Mouse (Mus musculus) gastrocnemius, adult 8-10 months (tissue): Measurements from ENCODE around the gene Rasgrf1. TPM values are rescaled to one million over a fixed set of nuclear protein-coding genes. Genes with fewer than 3 reads are reported as not detected.

ENCODE experiments used
- DNase-seq, 2 experiments: peaks; one replicate each; pipeline ENCODE4 v3.0.0; 2022; ENCODE audit warnings: low spot score in 2 of 2
- total RNA-seq, 4 experiments: library from RNA; stranded (reverse); gene quantifications; 2 replicates each; pipeline ENCODE4 v1.2.4; 2022

Rasgrf1 gene
- total RNA-seq, 4 experiments from 2014 or later: 0.07 to 0.19 (median 0.11) TPM; not detected in 1

DNA sequence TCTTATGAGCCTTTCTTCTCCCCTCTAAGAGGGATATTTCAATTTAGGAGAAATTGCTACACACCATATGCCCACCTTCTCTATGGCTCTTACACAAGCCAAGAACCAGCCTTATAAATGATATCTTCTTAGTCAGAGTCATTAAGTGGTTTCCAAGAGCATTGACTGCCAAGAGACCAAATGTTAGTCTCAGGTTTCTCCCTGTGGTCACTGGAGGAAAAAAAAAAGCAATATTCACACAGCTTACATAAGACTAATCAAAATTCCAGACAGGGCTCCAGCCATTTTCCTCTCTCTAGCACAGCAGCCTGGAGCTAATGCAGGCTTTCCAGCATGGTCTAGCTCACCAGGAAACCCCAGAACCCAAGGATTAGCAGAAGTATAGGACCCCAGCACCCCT lies 3.1 kb upstream of the Rasgrf1 start:
- no peak for DNase-seq

DNA sequence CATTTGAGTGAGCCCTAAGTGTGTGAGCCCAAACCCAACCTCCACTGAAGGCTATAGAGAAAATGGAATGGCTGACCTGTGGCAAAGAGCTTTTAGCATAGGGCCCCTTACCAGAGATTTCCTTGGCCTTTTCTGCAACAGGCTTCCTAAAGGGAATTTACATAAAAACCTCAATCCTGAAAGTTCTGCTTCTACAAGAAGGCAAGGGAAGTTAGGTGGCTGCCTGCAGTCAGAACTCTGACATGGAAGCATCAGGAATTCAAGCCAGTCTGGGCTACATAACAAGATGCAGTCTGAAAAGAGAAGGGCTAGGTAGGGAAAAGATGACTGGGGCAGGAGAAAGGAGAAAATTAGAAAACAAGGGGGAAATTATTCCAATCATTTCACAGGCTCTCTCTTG lies 1.8 kb upstream of the Rasgrf1 start:
- no peak for DNase-seq

DNA sequence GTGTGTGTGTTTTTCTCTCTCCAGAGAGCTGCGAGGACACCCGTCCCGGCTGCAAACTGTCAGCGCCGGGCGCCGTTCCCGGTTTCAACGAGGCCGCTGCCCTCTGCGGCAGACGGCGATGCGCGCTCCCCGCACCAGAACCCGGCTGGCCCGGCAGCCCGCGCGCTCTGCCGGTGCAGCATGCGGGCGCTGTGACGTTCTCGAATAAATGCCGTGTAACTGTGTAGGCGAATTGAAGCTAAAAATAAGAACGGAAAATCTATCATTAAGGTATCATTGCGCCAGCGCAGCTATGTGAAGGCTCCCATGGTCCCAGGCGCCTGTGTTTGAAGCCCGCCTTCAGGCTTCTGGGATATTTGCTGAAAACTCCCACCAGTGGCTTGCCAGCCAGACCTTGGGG lies 1.1 kb upstream of the Rasgrf1 start:
- no peak for DNase-seq

DNA sequence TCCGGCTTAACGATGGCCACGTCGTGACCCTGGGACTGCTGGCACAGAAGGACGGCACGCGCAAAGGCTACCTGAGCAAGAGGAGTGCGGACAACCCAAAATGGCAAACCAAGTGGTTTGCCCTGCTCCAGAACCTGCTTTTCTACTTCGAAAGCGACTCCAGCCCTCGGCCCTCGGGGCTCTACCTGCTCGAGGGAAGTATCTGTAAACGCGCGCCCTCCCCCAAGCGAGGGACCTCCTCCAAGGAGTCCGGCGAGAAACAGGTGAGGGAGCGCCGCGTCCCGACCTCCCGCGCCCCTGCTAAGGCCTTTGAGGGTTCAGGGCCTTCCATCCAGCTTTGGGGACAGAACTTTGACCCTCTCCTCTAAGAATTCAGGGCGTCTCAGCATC lies 298 bp downstream of the Rasgrf1 start:
- no peak for DNase-seq

DNA sequence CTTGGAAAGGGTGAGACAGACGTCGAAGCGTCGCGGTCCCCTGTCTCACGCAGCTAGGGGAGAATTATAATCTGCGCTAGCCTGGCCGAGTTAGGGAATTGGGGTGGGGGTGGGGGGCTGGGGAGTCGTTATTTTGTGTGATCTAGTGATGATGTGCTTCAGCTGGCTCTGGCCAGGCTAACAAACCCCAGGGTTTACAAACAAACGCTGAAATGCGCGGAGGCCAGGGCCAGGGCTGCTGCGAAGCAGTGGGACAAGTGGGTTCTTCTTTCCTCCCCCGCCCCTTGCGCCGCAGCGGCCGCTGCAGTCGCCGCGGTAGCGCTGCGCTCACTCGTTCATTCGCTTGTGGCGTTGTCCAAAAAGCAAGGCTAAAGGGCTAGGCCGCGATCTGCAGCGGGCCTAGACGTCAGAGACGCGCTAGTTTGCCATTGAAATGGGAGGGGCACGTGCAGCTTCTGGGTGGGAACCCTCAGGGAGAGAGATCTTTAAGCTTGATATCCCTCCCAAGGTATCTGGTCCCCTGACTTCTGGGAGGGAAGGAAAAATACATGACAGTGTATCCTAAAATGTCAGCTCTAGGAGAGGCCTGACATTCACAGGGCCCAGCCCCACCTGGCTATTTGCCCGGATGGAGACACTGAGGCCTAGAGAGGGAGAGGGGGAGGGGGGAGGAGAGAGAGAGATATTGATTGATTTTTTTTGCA lies 1.2 kb downstream of the Rasgrf1 start:
- no peak for DNase-seq

DNA sequence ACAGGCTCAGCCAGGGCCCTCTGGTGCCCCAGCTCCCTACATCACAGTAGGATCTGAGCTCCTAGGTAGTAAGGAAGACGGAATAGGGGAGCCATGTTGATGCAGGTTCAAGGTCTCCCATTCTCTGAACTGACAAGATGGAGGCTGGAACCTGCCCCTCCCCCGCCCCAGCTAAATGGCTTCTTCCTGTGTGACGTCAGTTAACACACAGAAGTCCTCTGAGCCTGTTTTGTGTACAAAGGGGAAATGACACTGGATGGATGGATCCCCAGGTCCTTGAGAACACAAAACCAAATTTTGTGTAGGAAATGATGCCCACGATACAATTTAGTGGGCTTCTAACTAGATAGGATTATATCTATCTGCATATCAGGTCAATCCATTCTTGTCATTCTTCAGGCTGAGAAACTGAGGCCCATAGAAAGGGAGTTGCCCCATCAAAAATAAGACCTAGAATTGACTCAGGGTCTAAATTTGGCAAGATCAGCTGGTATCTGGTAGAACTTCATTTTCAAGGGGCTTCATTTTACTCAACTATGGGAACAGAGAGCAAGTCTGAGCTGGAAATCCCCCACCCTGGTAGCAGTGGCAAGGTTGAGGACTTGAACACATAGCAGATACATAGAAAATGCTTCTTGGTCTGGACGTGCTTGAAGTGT lies 2.3 kb downstream of the Rasgrf1 start:
- no peak for DNase-seq

DNA sequence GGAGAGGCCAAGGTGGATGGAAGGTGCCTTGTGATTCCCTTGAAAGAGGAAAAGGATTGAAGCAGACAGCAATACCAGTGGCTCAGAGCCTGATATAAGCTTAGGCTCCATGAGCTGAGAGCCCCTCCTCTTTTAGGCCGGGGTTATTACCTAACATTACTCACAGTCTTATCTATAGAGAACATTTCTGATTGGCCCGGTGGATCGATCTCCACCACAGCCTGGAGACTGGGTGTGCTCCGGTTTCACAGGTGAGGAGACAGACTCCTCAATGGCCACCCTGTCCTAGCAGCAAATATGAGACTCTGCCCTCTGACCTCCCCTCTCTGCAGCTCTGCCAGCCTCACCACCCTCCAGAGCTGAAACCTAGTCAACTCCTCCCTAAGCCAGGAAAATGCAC lies 3.4 kb downstream of the Rasgrf1 start:
- DNase-seq: no peak

DNA sequence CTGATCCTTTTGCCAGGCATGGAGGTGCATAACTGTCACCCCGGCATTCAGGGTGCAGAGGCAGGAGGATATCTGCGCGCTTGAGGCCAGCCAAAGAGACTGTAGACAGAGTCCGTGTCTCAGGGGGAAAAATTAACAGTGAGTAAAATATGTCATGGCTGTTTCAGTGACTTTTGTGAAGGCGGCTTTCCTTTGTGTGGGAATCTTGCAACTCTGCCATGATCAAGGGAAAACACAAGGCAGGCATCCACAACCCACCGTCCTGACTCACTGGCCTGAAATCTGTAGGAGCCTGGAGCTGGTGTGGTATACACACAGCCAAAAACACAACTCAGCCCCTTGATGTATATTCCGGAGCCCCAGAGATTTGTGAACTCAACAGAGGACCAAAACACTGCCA lies 6.8 kb downstream of the Rasgrf1 start:
- DNase-seq: no peak

DNA sequence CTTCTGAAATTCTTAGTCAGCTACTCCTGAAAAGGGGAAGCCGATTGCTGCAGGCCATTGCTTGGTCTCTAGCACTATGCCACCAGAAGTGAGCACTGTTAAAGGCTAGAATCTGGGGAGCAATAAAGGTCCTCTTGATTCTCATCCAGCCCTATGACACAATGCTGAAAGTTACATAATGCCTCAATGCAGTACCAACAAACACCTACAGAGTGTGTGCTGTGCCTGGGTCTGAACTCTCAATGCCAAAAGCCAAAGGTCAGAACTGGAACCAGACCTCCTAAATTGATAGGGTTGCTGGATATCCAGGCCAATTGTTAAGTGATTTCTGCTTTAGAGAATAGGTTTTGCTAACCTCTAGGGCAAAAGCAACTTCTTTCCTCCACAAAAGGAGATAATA lies 7.7 kb downstream of the Rasgrf1 start:
- no peak for DNase-seq

DNA sequence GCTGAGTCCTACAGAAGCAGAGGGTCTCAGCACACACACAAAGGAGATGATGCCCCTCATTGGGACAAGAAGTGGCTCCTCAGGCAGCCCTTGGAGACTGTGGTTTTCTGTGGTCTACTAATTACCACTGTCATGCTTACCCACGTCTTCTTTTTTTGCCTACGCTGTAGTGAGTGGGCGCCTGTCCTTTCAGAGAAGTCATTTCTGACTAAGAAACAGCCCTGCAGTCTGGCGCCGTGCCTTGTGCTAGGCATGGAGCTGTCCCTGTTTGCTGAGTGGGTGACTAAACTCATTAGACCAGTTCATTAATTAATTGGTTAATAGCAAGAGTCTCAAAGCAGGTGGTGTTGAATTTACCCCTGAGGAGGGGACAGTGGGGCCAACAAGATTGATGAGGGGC lies 9.1 kb downstream of the Rasgrf1 start:
- no peak for DNase-seq

DNA sequence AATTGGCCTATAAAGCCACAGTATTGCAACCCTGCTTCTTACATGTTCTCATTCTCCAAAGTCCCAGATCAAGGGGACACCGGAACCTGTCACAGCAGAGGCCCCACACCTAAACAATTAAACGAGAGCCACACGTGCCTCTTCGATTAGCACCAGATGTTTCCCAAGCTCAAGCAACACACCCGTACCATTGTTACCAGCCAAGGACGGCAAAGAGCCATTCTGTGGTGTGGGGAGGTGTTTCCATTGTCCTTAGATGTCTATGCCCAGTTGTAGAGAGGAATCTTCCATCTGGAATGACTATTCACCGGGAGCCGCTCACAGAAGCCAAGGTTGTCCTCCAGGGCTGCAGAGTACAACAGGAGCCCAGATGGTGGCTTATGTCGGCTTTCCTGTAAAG lies 11.4 kb downstream of the Rasgrf1 start:
- no peak for DNase-seq

DNA sequence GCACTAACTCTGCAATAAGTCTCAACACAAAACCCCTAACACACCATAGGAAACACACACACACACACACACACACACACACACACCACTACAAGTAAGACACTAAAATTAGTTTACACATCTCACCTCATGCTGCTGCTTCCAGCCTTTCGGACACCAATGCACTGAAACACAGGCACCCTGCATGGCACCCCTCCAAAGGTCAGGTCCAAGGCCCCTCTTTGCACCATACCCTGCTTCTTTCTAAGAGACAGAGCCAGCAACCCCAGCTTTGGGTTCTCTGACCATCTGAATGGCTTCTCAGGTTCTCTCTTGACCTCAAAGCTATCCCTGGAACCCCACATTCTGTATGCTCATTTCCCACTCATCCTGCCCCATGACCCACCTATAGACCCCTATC lies 13.0 kb downstream of the Rasgrf1 start:
- DNase-seq: no peak

DNA sequence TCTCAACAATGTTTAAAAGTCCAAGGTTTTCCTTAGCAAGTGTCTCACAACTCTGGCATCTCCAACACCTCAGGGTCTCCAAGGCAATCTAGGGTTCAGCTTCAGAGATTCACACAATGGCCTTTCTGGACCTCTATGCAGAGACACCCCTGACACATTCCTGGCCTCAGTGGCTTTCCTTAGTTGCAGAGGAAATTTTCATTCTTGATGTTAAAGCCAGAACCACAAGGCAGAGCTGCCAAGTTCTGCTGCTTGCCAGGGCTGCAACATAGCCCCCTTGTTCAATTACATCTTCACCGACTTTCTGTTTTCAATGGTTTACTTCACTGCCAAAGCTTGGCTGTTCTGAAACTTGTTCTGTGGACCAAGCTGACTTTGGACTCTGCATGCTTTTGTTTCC lies 15.1 kb downstream of the Rasgrf1 start:
- no peak for DNase-seq

DNA sequence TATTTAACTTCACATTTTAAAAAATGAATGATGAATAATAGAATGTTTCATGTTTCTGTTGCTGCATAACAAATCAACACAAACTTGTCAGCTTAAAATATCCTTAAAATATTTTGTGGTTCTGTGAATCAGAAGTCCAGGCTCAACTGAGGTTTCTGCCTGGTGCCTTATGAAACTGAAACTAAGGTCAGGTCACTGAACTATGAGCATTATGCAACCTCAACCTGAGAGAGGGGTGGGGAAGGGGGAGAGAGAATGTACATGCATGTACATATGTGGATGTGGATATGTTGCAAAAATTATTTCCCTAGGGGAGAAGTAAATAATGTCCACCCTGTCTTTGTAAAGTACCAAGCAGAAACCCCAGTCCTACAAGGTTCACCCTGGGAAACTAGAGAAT lies 18.8 kb downstream of the Rasgrf1 start:
- DNase-seq: no peak

DNA sequence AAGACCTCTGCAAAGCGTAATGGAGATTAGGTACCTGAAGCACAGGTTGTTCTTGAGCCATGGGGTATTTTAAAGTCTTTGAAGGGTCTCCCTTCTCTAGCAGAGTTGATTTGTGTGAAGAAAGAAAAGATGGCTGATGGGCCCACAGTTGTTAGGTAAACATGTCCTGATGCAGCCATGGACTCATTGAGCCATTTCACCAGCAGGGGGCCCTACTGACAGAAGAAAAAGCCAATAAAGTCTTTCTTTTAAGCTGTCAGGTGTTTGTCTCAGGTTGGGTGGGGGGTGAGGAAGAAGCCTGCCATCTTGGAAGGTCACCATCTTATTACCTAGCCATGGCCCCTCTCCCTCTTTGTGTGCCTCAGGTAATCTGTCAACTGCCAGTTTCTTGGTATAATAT lies 30.7 kb downstream of the Rasgrf1 start:
- DNase-seq: no peak

DNA sequence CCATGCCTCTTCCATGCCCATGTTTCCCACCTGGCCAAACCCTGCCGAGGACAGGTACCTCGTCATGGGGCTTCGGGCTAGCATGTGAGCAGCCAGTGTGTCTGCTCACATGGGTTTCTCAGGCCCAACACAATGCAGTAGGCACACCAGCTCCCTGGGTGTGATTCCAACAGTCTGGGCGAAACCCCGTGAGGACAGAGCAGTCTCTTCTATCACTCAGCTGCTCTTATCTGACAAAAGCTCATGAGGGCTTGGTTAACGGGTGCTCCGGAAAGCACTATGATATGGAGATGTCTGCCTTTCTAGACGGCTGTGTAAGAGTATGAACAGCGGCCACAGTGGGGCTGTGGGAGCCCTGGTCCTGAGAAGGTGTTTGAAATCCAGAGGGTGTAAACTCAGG lies 37.1 kb downstream of the Rasgrf1 start:
- no peak for DNase-seq

DNA sequence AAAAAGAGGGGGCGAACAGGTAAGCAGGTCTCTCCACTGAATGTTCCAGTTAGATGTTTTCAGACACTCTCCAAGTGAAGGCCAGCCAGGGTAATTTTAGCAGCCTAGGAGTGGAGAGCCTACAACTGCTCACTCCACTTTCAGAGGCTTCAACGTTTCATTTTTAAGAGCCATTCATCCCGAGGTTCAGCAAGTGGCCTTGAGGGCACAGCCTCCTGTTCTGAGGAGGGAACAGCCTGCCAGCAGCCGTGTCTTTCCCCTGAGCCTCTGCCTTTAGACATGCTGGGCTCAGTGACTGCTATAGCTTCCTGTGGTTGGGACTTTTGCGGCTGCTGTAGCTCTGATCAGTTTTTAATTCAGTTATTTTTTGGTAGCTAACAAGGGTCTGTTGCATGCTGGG lies 38.9 kb downstream of the Rasgrf1 start:
- DNase-seq: no peak

DNA sequence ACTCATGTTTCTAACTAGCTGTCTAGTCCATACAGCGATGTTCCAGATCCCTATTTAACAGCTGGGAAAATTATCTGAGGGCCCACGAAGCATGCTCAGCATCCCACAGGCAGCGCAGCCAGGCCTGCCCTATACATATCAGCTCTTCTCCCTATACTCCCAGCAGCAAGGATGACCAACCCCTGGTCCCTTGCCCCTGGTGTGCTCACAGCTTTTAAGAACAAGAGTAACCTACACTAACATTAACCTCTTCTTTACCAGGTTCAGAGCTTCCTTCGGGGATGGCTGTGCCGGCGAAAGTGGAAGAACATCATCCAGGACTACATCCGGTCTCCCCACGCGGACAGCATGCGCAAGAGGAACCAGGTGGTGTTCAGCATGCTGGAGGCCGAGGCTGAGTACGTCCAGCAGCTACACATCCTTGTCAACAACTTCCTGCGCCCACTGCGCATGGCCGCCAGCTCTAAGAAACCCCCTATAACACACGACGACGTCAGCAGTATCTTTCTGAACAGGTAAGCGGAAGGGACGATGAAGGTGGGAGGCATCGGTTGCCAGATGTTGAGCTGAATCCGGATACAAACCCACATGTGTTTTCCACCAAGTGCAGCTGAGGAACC lies 44.0 kb downstream of the Rasgrf1 start:
- DNase-seq: no peak

DNA sequence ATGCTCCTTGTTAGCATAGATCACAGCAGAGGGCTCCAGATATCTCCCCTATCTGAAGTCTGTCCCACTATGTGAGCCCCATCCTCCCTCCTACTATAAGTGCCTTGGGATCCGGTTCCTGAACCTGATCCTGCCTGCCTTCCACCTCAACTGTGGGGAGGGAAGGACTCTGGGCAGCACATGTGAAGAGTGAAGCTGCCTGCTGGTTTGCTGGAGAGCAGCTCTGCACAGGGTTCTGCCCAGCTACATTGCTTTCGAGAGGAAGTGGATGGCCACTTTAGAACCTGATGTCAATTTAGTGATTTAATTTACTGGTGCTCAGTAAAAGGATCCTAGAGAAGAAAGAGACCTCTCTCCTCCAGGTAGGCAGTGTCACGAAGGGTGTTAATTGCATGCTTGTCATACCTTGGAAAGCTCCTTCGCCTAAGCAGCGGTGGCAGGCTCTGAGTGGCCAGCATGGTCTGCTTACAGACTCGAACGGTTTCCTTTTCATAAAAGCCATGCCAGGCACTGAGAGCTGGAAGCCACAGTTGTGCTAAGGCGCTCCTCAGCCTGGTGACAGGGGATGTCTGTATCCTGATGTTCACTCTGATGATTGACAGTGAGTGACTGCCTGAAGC lies 45.3 kb downstream of the Rasgrf1 start:
- no peak for DNase-seq

DNA sequence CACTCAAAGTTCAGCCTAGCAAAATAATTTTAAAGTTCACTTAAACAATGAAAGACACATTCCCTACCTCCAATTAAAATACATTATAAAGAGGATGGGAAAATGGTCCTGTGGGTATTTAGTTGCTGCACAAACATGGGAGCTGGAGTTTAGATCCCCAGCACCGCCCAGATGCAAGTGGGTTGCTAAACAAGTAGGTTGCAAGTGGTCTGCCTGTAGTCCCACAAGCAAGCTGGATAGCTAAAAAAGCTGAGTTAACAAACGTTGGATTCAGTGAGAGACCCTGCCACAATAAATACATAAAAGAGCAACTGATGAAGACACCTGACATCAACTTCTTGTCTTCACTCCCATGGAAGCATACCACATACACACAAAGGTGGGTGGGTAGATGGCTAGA lies 49.3 kb downstream of the Rasgrf1 start:
- no peak for DNase-seq

DNA sequence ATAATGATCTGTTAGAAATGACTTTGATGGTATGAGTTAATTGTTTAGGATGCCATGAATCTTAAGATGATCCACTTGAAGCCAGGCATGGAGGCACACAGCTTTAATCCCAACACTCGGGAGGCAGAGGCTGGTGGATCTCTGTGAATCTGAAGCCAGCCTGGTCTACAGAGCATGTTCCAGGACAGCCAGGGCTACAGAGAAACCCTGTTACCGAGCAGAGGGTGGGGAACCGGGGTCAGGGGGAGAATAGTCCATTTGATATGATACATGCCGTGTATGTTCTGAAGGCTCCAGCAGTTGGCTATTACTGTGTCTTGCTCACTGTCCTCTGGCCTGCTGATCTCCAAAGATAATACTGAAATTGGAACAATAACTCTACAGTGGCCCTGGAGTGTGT lies 54.4 kb downstream of the Rasgrf1 start:
- no peak for DNase-seq

DNA sequence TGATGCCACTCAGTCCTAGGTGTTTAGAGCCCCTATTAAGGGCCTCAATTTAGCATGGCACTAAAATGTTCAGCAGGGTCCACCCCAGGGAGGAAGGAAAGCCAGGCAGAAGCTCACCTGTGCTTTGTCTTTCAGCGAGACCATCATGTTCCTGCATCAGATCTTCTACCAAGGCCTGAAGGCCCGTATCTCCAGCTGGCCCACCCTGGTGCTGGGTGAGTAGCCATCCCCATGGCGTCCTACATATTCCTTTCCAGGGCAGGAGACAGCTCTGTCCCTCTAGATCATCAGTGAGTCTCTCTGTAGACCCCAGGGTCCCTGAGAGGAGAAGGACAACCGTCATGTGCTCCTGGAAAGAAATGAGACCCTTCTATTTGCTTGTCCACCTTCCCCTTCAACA lies 58.0 kb downstream of the Rasgrf1 start:
- DNase-seq: no peak
